Mouse (Mus musculus) heart, adult 2 months (tissue): Measurements from ENCODE around the gene Pde1a.

Source experiments
- CTCF ChIP-seq: fragments of 200-600 bp; IDR thresholded peaks from 2 replicates; pipeline ENCODE4 v1.8.1; 2022; ENCODE audit warnings: antibody characterized with exemption, mild to moderate bottlenecking, moderate library complexity
- EP300 ChIP-seq: fragments of 200-500 bp; IDR thresholded peaks from 2 replicates; pipeline ENCODE4 v1.6.1; 2011; ENCODE audit warnings: low read depth, low read length, control low read depth; ENCODE audit not compliant: insufficient read depth
- POLR2A ChIP-seq: fragments of 200-500 bp; IDR thresholded peaks from 2 replicates; pipeline ENCODE4 v1.6.1; 2011; ENCODE audit warnings: mild to moderate bottlenecking, low read depth, low read length, control low read depth; ENCODE audit not compliant: insufficient read depth

DNA sequence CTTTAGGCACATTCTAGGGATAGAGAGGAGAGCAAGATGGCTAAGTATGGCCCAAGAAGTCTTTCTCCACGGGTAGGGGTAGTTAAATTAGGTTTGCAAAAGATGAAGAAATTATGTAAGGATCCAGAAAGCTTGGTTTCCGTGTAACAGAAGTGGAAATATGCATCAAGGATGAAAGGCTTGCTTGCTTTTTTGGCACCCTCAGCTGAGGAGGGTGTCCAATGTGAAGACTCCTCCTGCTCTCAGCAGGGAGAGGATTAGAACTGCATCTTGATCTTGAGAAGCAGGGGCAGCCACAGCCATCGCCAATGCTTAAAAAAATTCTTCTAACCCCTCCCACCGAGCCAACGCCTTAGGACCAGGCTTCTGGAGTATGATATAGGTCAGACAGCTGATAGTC, 55.2 kb downstream of the Pde1a start:
- TF ChIP-seq POLR2A, result no peak
- no peak for TF ChIP-seq CTCF
- no peak for TF ChIP-seq EP300
